Mouse (Mus musculus) small intestine, adult 2 months (tissue): Measurements from ENCODE around the gene Kank3. TPM values are rescaled to one million over a fixed set of nuclear protein-coding genes. Genes with fewer than 3 reads are reported as not detected.

ENCODE experiments used
- H3K27ac ChIP-seq: fragments of 200-500 bp; 2 replicates; pipeline ENCODE4 v1.5.1; 2012; ENCODE audit warnings: low read depth, low read length, control low read depth, inconsistent platforms; ENCODE audit not compliant: insufficient read depth
- H3K27me3 ChIP-seq: fragments of 200-500 bp; 2 replicates; pipeline ENCODE4 v1.6.1; 2012; ENCODE audit warnings: mild to moderate bottlenecking, moderate library complexity, low read length, inconsistent platforms; ENCODE audit not compliant: control insufficient read depth, insufficient read depth
- H3K36me3 ChIP-seq: fragments of 200-500 bp; 2 replicates; pipeline ENCODE4 v1.6.1; 2012; ENCODE audit warnings: mild to moderate bottlenecking, low read length, control low read depth, inconsistent platforms; ENCODE audit not compliant: control insufficient read depth, insufficient read depth
- H3K4me1 ChIP-seq: fragments of 200-500 bp; 2 replicates; pipeline ENCODE4 v1.6.1; 2012; ENCODE audit warnings: low read length, inconsistent platforms, mixed read lengths; ENCODE audit not compliant: control insufficient read depth, insufficient read depth, insufficient read length
- H3K4me3 ChIP-seq: fragments of 200-500 bp; 2 replicates; pipeline ENCODE4 v1.5.1; 2012; ENCODE audit warnings: low read depth, mild to moderate bottlenecking, control low read depth, inconsistent platforms, low read length, moderate library complexity
- CTCF ChIP-seq: fragments of 200-500 bp; IDR thresholded peaks from 2 replicates; pipeline ENCODE4 v1.5.1; 2012; ENCODE audit warnings: low read depth, mild to moderate bottlenecking, control low read depth, inconsistent platforms, low read length, moderate library complexity, mixed read lengths; ENCODE audit not compliant: insufficient replicate concordance, insufficient read length; ENCODE audit errors: extremely low read depth
- POLR2A ChIP-seq: fragments of 200-500 bp; IDR thresholded peaks from 2 replicates; pipeline ENCODE4 v1.6.1; 2012; ENCODE audit warnings: low read depth, mild to moderate bottlenecking, control low read depth, inconsistent platforms, low read length, moderate library complexity
- WGBS: fragments of 180-500 bp; shearing (Covaris S2); methylation state at CpG from one replicate; pipeline ENCODE4 v1.1.7; 2018; 5-methylcytosine and 5-hydroxymethylcytosine counted together
- polyA plus RNA-seq: library from polyadenylated mRNA; depleted of rRNA; stranded (reverse); fragments of >200 nt; gene quantifications from 2 replicates; pipeline ENCODE4 v1.2.3, GENCODE M21; 2012

Gene Kank3
- polyA plus RNA-seq, 1 experiment, result 20.6 TPM

DNA sequence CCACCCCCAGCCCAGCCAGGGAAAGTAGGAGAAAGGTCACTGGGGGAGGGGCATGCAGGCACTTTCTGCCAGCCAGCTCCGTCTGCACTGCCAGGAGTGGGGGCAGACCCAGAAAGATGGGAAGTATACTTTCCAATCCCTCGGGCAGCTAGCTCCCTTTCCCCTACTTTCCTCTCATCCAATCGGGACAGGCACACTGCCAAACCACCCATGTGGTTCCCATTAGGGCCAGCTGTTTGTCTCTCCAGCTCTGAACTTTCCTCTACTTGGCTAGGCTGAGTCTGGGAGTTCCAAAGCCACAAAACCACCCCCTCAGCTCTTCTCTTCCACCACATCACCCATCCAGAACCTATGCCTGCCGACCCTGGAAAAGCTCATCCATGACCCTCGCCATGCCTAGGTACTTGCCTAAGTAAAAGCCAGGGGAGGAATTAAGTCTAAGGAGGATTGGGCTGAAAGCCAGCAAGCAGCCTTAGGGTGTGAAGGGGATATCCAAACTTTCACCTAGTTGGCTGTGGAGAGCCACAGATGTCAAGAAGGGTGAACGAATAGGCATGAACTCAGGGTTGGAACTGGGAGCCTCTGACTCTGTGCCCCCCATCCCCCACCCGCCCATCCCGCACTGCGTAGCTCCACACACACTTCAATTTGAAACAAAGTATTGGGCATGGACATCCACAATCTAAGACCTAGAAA, 30.9 kb upstream of the Kank3 start:
- Histone ChIP-seq H3K27ac (peak overlapping the region; percentile 38), H3K4me1 (peaks cover 39% of the 10 kb centered on the region), H3K27me3 (no peaks in the 10 kb centered on the region), H3K36me3 (peaks cover 4% of the 10 kb centered on the region; the same call in 1 of the 2 replicates), H3K4me3 (peak overlapping the region; percentile 13)
- 17% methylated on average over 9 of the region's 9 CpGs for WGBS
- TF ChIP-seq CTCF (no peak), POLR2A (no peak; the same call in 1 of the 2 replicates)

DNA sequence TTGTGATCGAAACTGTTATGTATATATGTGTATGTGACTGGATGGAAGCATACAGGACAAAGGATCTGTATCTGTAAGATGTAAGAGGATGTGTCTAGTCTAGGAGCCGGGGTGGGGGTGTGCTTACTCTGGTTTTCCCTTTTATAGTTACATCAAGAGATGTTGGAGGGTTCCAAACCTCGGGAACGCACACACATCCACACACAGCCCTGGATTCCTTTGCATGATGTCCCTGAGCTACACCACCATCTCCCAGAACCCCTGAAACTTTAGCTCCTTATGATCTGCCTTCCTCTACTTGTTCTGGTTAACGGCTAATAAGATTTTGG, 30.4 kb upstream of the Kank3 start:
- TF ChIP-seq POLR2A (no peak), CTCF (no peak)
- Histone ChIP-seq H3K4me1 (peaks cover 38% of the 10 kb centered on the region), H3K27me3 (no peaks in the 10 kb centered on the region), H3K36me3 (peaks cover 4% of the 10 kb centered on the region; the same call in 1 of the 2 replicates), H3K27ac (0 out of 2 replicates have a peak overlapping the region, but pooled peaks have one; percentile 64), H3K4me3 (no peak overlapping the region)
- WGBS, result 63% methylated on average over 5 of the region's 5 CpGs

GRCm38 (mm10) chr17:33780431-33780830, 29.9 kb upstream of the Kank3 start:
- no peaks in the 10 kb centered on the region for H3K27me3 ChIP-seq
- TF ChIP-seq CTCF, result no peak
- no peak for TF ChIP-seq POLR2A
- peak overlapping the region; percentile 20; the same call in 1 of the 2 replicates for H3K4me3 ChIP-seq
- peaks cover 4% of the 10 kb centered on the region; the same call in 1 of the 2 replicates for H3K36me3 ChIP-seq
- H3K27ac ChIP-seq, result peak overlapping the region; percentile 64
- peaks cover 33% of the 10 kb centered on the region for H3K4me1 ChIP-seq
- WGBS, result 50% methylated on average over 5 of the region's 5 CpGs

DNA sequence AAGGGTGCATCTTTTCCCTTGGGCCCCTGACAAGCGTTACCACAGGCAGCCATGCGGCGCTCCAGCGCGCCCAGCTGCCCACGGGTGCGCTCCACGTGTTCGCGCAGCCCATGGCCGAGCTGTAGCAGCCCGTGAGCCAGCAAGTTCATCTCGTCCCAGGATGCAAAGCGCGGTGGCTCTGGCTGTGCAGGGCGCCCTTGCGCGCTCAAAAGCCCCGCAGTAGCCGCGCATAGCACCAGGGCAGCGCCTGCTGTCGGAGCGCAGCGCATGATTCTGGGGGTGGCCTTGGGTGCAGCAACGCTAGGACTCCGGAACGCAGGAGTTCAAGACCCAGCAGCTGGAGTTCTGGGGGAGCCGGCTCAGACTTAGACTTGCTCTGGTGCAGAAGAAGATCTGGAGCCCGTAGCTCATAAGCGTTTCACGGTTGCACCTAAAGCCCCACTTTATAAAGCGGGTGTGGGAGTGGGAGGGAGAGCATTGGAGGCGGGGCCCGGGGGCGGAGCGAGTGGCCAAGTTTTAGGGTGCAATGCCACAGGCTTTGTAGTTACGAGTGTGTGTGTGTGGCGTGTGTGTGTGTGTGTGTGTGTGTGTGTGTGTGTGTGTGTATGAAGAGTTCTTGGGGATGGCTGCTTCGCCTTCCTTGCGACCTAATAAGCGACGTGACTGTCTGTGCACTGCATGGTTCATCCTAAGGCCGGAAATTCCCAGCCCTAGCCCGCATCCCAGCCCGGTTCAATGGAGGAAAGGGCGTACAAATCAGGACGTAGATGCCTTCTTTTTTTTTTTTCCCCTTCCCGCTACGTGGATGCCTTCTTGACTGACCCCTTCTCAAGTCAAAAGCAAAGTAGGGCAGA, 29.0 kb upstream of the Kank3 start, which contains the start of gene Angptl4:
Angptl4 (minus strand) TSS at position 707 of the 854 bp plus-strand sequence.
- WGBS, result under 1% methylated on average over 50 of the region's 50 CpGs
- TF ChIP-seq CTCF (no peak), POLR2A (no peak; the same call in 1 of the 2 replicates)

GRCm38 (mm10) chr17:33782067-33782466, 28.3 kb upstream of the Kank3 start:
- Histone ChIP-seq H3K4me1 (peaks cover 33% of the 10 kb centered on the region), H3K36me3 (0 out of 2 replicates have a peak, but pooled peaks cover 1% of the 10 kb centered on the region), H3K4me3 (peak overlapping the region; percentile 63), H3K27ac (peak overlapping the region; percentile 64), H3K27me3 (no peaks in the 10 kb centered on the region)
- TF ChIP-seq POLR2A, result no peak
- no peak for TF ChIP-seq CTCF
- WGBS, result 44% methylated on average over 4 of the region's 4 CpGs

More for the DNA sequence above, 29.0 kb upstream of the Kank3 start, which contains the start of gene Angptl4:
- Histone ChIP-seq H3K27ac (peak within 1 kb of the TSS; percentile 64), H3K4me1 (peaks cover 33% of the 10 kb centered on the region), H3K27me3 (no peaks in the 10 kb centered on the region), H3K4me3 (peak within 1 kb of the TSS; percentile 63), H3K36me3 (peaks cover 4% of the 10 kb centered on the region; the same call in 1 of the 2 replicates)

- Histone ChIP-seq H3K4me1 (peaks cover 33% of the 10 kb centered on the region), H3K27me3 (no peaks in the 10 kb centered on the region), H3K36me3 (no peaks in the 10 kb centered on the region), H3K27ac (peak overlapping the region; percentile 35), H3K4me3 (no peak overlapping the region)
- TF ChIP-seq POLR2A (no peak), CTCF (no peak)
Observed at GRCm38 (mm10) chr17:33783408-33783807, 26.9 kb upstream of the Kank3 start.

DNA sequence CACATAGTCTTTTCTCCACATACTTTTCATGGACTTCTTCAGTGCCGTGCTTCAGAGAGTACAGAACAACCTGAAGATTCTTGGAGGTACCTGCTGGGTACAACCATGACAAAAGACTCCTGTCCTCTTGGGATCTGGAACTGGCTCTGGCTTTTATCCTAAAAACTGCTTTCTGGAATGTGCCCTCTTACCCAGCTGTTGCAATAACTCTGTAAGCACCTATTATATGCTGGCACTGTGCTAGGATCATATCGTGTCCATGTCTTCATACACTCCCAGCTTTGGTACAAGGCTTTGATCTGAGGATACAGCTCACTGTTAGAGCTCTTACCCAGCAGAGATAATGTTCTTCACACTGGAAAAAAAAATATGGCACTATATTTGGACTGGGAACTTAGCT, 25.4 kb upstream of the Kank3 start:
- 77% methylated on average over 2 of the region's 2 CpGs for WGBS
- Histone ChIP-seq H3K36me3 (no peaks in the 10 kb centered on the region), H3K4me1 (peaks cover 29% of the 10 kb centered on the region), H3K4me3 (no peak overlapping the region), H3K27me3 (no peaks in the 10 kb centered on the region), H3K27ac (no peak overlapping the region)
- TF ChIP-seq POLR2A (no peak), CTCF (no peak)
